Mouse (Mus musculus): ENCODE results near the gene Cyb5d1.
A peak's percentile ranks its signal among the peaks of the same experiment; 100 is the strongest.
"Not testable (repeated sequence)": the region's sequence is repeated elsewhere in the genome, so short reads cannot be mapped to it uniquely, and the experiment has no call there.

The Cyb5d1 gene

DNA sequence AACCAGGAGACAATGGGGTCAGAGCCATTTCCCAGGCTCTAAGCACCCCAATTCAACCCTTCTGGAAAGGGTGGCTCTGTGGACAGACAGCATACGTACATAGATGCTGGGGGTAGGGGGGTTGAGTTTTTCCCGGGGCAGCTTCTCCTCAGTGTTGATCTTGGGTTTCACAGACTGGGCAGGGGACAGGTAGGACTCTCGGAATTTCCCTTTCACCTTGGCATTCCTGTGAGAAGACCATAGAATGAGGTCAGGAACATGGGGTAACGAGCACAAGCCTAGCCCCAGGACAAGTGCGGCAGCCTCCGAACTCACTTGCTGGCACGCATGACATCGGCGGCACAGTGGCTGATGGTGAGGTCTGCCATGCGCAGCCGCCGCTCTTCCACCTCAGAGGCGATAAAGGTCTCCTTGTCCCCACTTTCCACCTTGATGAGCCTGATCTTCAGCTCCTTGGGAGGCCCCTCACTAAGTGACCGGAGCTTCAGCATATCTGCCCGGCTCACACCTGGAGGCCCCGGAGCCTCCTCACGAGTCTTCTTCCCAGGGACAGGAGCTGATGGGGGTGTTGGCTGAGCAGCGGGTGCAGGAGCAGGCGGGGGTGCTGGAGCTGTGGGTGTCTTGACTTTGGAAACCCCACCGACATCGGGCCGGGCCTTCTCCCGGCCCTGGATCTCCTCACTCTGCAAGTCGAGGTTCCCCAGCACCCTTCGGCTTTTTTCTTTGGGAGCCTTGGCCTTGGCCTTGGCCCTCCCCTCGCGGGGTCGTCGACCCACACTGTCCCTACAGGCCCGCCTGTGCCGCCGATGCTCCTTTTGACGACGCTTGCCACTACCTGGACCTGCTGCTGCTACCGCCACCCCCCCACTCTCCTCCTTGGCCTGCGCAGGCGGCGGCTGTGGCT lies 8.5 kb upstream of the Cyb5d1 start:
- no peak for DNase-seq

GRCm38 (mm10) chr11:69401987-69402386 lies 6.6 kb upstream of the Cyb5d1 start:
- DNase-seq: no peak

DNA sequence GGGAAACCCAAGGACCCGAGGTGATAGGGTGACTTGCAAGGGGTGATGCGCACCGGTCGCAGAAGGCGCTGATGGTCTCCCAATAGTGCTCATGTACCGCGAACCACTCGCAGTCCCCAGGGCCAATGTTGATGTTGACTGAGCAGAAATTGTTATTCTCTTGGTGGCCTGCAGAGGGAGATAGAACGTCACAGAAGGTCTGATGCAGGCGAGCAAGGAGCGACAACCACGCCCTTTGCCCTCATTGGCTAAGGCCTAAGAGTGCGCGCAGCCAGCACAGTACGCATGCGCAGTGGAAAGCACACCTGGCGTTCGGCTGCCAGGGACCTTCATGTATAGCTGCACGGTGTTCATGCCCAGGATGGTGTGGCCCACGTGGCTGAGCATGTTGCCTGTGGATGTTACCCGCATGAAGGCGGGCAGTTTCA lies 5.8 kb upstream of the Cyb5d1 start:
- DNase-seq: peak; percentile 93

DNA sequence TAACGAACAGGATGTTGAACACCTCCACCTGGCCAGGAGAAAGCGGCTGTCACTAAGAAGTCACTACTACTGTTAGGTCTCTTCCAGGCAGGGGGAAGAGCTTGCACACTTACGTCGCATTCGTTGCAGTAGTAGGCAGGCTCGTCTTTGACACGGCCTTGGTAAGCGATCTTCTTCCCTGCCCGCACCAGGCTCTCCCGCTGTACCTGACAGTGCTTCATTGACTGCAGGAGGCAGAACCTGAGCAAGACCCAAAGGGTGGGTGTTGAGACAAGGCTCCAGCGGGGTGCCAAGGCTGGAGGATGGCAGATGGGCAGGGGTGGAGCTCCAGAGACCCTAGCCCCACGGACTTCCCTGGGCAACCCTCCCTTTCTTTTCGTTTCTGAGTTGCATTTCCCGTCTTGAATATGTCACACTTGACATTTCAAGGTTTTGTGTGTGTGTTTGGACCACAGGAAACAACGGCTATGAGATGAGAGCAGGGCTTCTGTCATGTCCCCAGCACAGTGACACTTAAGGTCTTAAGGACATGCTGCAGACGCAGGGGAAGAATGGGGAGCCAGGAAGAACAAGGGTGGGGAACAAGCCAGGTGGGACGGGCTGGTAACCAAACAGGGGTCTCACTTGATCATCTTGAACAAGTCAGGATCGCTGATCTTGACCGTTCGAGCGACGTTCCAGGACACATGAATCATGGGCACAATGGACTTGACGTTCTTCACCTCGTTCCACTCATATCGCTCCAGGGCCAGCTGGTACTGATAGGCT lies 4.8 kb upstream of the Cyb5d1 start:
- no peak for DNase-seq

GRCm38 (mm10) chr11:69399201-69400082 lies 4.0 kb upstream of the Cyb5d1 start:
- DNase-seq: peak; percentile 32

DNA sequence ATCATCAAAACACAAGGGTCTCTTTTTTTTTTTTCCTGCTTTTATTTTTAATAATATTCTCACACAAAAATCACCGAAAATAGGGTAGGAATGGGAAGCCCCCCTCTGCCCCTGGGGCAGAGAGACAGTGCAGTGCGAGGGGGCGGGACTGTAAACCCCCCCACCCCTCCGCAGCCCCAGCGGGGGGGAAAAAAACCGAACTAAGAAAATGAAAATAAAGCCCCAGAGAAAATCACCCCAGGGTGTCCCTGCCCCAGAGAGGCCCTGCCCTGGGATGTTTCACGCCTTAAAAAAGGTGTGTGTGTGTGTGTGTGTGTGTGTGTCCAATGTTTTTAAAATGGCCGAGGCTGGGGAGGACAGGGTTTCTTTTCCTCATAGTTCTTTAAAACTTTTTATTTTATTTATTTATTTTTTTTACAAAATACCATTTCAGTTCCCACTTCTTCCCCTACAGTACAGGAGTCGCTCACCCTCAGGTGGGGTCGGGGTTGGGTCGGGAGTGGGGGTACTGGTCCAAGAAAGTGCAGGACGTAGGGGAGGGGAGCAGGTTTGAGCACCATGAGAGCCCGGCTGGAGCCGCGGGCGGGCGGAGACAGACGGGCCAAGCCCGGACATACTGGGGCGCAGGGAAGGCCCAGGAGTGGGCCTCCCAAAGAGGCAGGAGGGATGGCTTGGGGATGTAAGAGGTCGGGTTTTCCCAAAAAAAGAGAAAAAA lies 3.2 kb upstream of the Cyb5d1 start:
- DNase-seq: no peak

DNA sequence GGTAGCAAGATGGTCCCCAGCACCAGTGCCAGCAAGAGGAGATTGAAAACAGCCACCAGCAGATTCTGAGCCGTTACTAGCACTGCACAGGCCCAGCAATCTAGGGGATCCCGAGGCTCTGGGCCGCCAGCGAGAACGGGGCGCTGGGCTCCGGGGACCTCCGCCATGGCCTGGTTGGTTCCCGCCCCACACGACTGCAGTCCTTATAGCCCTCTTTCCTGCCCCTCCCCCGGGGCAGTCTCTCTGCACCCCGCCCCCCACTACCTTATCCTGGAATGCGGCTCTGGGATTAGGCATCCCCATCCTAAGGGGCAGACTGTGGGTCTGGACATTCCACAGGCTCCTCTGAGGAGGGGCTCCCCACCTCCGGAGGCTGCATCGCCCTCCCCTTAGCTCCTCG lies 2.6 kb upstream of the Cyb5d1 start, which contains the start of gene Tmem88:
TSS of gene Tmem88 (minus strand) at position 176 of the 400 bp plus-strand sequence.
- DNase-seq: peak; percentile 50

DNA sequence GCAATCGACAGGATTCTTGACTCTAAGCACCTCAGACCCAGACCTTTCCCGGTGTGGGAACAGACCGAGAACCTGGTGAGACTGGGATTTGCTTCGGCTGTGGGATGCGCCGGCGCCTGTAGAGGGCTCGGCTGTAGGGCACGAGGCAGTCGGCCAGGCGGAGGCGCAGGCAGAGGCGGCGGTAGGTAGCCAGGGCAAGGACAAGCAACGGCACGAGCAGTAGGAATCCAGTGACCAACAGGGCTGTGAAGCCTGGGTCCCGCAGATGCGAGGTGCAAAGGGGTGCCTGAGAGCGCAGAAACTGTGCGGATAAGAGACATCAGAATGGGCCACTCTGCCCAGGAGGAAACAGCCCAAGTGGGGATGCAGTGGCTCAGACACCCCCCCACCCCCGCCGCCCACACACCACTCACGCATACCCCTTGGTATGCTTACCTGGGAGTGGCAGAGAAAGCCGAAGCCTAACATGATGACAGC lies 2.2 kb upstream of the Cyb5d1 start:
- no peak for DNase-seq

DNA sequence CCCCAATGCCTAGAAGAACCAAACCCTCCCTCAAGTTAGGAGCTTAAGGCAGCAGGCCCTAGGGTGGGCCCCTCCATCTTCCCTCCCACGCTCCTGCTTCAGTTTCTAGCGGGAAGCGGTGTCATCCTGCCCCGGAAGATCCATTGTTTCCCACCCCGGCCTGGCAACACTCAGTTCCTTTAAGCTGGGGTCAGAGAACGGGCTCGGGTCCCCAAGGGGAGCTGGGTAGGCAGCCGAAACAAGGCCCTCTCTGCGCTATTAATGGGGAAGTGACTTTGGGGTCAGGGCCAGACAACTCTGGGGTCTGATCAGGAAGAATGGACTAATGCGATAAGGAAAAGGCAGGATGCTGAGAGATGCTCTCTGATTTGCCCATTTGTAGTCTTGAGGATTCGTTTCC lies 1.3 kb upstream of the Cyb5d1 start:
- DNase-seq: peak; percentile 72

DNA sequence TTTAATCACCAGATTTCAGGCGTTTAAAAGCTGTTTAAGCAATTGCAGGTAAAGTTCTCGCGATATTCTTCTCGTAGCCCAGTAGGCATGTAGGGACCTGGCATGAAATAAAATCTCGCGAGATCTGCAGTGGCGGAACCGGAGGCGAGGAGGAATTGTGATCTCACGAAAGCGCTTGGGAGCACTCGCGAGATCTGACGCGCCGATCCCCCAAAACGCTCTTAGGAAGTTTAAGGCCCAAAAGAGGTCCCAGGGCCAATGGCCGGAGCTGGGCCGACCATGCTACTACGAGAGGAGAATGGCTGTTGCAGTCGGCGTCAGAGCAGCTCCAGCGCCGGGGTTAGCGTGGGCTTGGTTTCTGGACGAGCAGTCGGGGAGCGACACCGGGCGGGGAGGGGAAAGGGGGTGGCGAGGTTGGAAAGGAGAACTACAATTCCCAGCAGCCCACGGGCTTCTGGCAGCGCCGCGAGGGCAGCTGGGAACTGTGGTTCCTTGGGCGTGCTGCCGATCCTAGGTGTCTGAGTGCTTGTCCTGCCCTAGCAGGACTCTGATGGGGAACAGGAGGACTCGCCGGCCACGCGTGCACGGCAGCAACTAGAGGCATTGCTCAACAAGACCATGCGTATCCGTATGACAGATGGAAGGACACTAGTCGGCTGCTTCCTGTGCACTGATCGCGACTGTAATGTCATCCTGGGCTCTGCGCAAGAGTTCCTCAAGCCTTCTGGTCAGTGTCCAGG lies 373 bp upstream of the Cyb5d1 start:
- peak; percentile 98 for DNase-seq

DNA sequence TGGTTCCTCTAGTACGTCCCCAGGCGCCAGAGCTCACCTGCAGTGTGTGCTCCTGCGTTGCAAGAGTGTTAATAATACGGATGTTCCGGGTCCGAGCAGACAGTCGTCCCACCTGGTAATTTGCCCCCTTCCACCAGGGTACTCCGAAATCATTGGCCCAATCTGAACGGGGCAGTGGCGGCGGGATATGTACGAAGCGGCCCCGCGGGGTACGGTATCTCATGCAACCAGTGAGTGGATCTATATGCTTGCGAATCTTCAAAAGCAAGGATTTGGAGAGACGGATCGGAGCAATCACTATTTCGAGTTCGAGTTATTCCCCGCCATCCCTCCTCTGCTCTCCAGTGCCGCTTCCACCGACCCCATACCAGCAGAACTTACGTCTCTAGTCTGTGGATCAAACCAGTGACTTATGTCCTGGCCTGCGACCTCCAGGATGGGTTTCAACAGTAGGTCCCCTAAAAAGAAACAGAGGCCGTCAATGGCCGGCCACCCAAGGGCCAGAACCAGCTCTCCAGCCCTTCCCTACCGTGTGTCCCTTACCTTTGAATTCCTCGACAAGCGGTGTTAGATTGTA lies 752 bp downstream of the Cyb5d1 start:
- not testable (repeated sequence) for DNase-seq

- peak; percentile 44 for DNase-seq
Measured at GRCm38 (mm10) chr11:69390400-69391034, 4.9 kb downstream of the Cyb5d1 start.

DNA sequence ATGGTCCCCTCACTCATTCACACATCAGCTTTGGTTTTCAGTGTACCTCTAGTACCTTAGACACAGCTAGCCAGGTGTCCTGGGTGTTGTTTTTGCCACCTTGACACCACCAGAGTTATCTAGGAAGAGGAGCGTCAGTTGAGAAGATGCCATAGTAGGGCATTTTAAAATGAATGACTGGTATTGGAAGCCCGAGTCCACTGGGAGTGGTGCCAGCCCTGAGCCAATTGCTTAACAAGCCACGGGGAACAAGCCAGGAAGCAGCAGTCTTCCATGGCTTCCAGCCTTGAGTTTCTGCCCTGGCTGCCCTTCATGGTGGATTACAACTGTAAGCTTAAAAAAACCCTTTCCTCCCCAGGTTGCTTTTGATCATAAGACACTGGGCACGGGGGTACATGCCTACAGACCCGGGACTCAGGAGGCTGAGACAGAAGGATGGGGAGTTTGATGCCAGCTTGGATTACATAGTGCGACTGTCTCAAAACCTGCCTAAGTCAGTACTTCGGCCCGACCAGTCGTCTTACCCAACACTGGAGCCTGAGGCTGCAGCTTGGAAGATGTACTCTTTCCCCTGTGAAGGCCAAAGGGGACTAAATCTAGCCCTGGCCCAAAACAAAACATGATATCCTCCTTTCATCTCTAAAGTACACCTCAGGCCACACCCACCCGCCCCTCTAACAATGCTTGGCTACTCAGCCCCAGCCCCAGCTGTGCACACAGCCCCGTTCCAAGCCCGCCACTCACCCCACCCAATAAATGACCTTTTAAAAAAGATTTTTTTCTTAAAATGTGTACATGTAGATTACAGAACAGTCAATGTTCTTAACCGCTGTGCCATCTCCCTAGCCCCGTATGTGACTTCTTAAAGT lies 5.7 kb downstream of the Cyb5d1 start:
- peak; percentile 58 for DNase-seq

GRCm38 (mm10) chr11:69388680-69389079 lies 6.8 kb downstream of the Cyb5d1 start:
- DNase-seq: no peak

DNA sequence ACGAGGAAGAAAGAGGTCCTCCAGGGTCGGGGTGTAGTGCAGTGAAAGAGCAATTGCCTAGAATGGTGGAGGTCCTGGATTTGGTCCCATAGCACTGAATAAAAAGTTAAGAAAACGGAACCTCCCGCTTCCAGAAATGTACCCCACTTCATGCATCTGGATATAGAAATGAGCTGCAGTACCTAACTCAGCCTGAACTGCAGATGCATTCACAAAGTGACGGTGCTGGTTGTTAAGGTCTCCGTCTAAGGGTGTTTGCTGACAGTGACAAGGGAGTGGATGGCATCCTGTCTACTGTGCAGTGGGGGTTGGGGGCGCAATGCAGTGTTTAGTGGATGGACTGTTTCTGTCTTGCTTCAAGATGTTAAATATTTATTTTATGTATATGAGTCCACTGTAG lies 8.7 kb downstream of the Cyb5d1 start:
- no peak for DNase-seq

- DNase-seq: peak; percentile 93
Measured at GRCm38 (mm10) chr11:69384979-69385378, 10.5 kb downstream of the Cyb5d1 start.

DNA sequence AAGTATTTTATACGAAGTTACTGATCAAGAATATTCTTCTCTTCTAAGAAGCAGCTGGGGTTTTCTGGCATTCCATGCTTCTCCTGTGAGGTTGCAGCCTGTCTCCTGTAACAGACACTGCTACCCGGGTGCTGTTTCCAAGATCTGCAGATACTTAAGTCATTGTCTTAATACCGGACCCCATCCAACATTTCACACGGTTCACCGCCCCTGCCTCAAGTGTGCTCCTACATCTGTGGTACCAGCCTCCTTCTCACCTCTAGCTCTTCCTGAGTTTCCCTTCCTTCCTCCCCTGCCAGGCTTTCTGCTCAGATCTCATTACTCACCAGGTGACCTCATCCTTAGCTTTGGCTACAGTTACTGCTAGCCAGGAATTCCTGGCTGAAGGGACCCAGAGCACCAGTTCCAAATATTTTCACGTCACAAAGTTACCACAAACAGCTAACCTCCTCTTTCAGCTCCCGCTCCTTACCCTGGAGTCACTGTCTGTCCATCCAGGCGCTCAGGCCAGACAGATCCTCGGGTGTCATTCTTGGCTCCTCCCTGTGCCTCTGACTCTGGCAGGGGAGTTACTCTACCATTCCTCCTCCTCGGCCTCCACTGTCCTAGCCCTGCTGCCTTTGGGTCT lies 12.8 kb downstream of the Cyb5d1 start:
- no peak for DNase-seq

DNA sequence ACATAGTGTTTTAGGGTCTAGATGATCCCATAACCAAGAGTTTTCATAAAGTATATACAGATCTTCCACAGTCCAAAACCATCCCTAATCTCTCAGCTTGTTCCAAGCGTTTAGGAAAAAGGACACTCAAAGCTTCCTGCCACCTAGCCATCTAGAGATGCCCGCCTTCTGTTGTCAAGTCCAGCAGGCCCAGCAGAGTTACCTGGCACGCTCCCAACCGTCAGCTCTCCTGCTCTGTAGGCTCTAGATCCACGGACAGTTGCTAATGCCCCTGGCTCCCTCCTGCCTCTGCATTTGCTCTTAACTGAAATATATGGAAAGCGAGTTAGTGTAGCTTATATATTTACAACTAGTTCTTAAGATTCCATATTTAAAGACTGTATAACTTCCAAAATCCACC lies 14.1 kb downstream of the Cyb5d1 start:
- no peak for DNase-seq

DNA sequence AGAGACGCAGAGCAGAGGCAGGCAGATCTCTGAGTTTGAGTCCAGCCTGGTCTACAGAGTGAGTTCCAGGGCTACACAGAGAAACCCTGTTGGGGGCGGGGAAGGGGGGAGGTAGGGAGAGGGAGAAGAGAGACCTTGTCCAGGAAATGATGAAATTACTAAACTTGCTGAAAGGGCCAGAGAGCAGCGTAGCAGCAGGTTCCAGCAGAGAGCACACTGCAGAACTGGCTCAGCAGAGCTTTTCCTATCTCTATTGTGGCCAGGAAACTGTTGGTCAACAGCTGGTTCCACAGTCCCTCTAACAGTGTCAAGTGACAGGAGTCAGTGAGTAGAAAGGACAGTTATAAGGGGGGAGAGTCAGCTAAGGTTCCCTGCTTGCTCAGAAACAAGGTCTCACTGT lies 15.8 kb downstream of the Cyb5d1 start:
- no peak for DNase-seq

Data from kidney, adult 11 months (tissue).